Mouse (Mus musculus): Measurements from ENCODE around the gene Aox4.

Gene Aox4

GRCm38 (mm10) chr1:58210203-58210602, at the start of gene Aox4:
TSS of gene Aox4 (plus strand) at chr1:58210397.
- Histone ChIP-seq H3K27me3 (ENCODE audit: control insufficient read depth, insufficient read depth, low read length, poor library complexity, severe bottlenecking) (no peaks in the 10 kb centered on the region), H3K36me3 (ENCODE audit: control insufficient read depth, insufficient read depth, low read length, poor library complexity, severe bottlenecking) (no peaks in the 10 kb centered on the region)
- no peak for DNase-seq (ENCODE audit: low read depth, low spot score)

DNA sequence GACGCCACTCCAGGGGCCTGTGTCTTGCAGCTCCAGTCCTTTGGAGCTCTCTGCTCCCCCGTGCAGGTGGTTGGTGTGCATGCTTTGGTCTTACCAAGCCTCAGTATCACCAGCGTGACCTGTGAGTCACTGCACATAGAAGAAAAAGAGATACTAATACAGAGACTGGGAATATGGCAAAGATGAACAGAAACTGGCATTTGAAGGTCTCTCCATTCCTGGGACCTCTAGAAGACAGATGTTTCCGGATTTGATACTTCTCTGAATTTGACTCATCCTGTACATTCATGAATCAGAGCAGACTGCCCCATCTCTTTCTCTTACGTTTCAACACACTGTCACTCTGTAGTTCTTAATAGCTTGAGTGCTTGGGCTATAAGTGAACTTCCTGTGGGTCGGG, 40.3 kb upstream of the Aox4 start:
- no peaks in the 10 kb centered on the region for H3K36me3 ChIP-seq (ENCODE audit: control insufficient read depth, insufficient read depth, low read length, poor library complexity, severe bottlenecking)
- no peak for DNase-seq (ENCODE audit: low read depth, low spot score)
- H3K27me3 ChIP-seq (ENCODE audit: control insufficient read depth, insufficient read depth, low read length, poor library complexity, severe bottlenecking), result no peaks in the 10 kb centered on the region

DNA sequence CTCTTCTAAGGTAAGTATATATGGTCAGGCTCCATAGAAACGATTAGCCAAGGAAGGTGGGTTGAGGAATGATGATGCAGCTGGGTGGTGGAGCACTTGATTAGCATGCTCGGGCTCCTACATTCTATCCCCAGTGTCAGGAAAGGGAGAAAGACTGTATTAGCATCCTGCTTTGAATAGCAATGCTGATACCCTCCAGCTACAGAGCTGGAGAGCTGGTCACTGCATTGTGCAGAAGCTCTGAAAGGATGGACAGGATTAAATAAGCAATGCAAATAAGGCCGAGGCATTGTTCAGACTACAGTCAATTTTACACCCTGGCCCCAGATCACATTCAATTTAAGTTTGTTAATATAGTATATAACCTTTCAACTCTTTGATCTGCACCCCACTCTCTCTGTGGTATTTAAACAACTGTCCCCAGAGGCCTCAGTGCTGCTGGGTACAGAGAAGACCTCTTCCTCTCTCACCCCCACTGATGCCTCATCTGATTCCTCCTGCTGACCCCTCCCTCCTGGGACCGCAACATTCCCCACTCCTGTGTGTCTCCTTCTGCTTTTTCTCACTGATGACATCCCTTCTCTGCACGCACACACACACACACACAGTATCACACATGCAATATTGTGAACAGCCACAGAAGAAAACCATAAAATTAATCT, 21.6 kb upstream of the Aox4 start:
- Histone ChIP-seq H3K36me3 (ENCODE audit: control insufficient read depth, insufficient read depth, low read length, poor library complexity, severe bottlenecking) (no peaks in the 10 kb centered on the region), H3K27me3 (ENCODE audit: control insufficient read depth, insufficient read depth, low read length, poor library complexity, severe bottlenecking) (no peaks in the 10 kb centered on the region)
- DNase-seq (ENCODE audit: low read depth, low spot score), result no peak

DNA sequence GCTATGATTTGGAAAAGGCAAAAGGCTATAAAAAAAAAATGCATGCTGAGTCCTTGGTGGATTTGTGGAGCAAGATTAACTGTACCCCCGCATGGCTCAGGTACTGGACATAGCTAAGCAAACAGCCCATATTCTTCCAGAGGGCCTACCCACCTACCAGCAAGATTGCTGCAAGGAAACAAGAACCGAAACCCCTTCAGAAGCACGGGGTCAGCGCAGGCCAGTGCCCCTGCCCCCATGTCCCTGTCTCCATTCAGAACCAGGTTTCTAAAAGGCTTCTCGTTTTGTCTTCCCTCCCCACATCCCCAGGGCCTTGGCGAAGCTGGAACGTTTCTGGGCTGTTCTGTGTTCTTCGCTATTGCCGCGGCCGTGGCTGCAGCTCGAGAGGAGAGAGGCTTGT, 15.9 kb upstream of the Aox4 start:
- DNase-seq (ENCODE audit: low read depth, low spot score), result no peak
- Histone ChIP-seq H3K27me3 (ENCODE audit: control insufficient read depth, insufficient read depth, low read length, poor library complexity, severe bottlenecking) (no peaks in the 10 kb centered on the region), H3K36me3 (ENCODE audit: control insufficient read depth, insufficient read depth, low read length, poor library complexity, severe bottlenecking) (no peaks in the 10 kb centered on the region)

GRCm38 (mm10) chr1:58194988-58195387, 15.2 kb upstream of the Aox4 start:
- no peak for DNase-seq (ENCODE audit: low read depth, low spot score)
- no peaks in the 10 kb centered on the region for H3K27me3 ChIP-seq (ENCODE audit: control insufficient read depth, insufficient read depth, low read length, poor library complexity, severe bottlenecking)
- no peaks in the 10 kb centered on the region for H3K36me3 ChIP-seq (ENCODE audit: control insufficient read depth, insufficient read depth, low read length, poor library complexity, severe bottlenecking)

- no peaks in the 10 kb centered on the region for H3K27me3 ChIP-seq (ENCODE audit: control insufficient read depth, insufficient read depth, low read length, poor library complexity, severe bottlenecking)
- DNase-seq (ENCODE audit: low read depth, low spot score), result peak; percentile 24
- H3K36me3 ChIP-seq (ENCODE audit: control insufficient read depth, insufficient read depth, low read length, poor library complexity, severe bottlenecking), result no peaks in the 10 kb centered on the region
These were observed 14.7 kb upstream of the Aox4 start for GRCm38 (mm10) chr1:58195541-58195940.

GRCm38 (mm10) chr1:58197023-58197422, 13.2 kb upstream of the Aox4 start:
- Histone ChIP-seq H3K27me3 (ENCODE audit: control insufficient read depth, insufficient read depth, low read length, poor library complexity, severe bottlenecking) (no peaks in the 10 kb centered on the region), H3K36me3 (ENCODE audit: control insufficient read depth, insufficient read depth, low read length, poor library complexity, severe bottlenecking) (no peaks in the 10 kb centered on the region)
- DNase-seq (ENCODE audit: low read depth, low spot score), result no peak

- Histone ChIP-seq H3K36me3 (ENCODE audit: control insufficient read depth, insufficient read depth, low read length, poor library complexity, severe bottlenecking) (no peaks in the 10 kb centered on the region), H3K27me3 (ENCODE audit: control insufficient read depth, insufficient read depth, low read length, poor library complexity, severe bottlenecking) (no peaks in the 10 kb centered on the region)
- no peak for DNase-seq (ENCODE audit: low read depth, low spot score)
These were observed 11.8 kb upstream of the Aox4 start for GRCm38 (mm10) chr1:58198386-58198785.

- DNase-seq (ENCODE audit: low read depth, low spot score), result no peak
- Histone ChIP-seq H3K27me3 (ENCODE audit: control insufficient read depth, insufficient read depth, low read length, poor library complexity, severe bottlenecking) (no peaks in the 10 kb centered on the region), H3K36me3 (ENCODE audit: control insufficient read depth, insufficient read depth, low read length, poor library complexity, severe bottlenecking) (no peaks in the 10 kb centered on the region)
These were observed 2.6 kb downstream of the Aox4 start for GRCm38 (mm10) chr1:58212805-58213204.

- DNase-seq (ENCODE audit: low read depth, low spot score), result no peak
These were observed 3.6 kb downstream of the Aox4 start for GRCm38 (mm10) chr1:58213838-58214237.

GRCm38 (mm10) chr1:58215353-58215752, 5.2 kb downstream of the Aox4 start:
- peak; percentile 2 for DNase-seq (ENCODE audit: low read depth, low spot score)
- Histone ChIP-seq H3K27me3 (ENCODE audit: control insufficient read depth, insufficient read depth, low read length, poor library complexity, severe bottlenecking) (no peaks in the 10 kb centered on the region), H3K36me3 (ENCODE audit: control insufficient read depth, insufficient read depth, low read length, poor library complexity, severe bottlenecking) (no peaks in the 10 kb centered on the region)

More at GRCm38 (mm10) chr1:58213838-58214237, 3.6 kb downstream of the Aox4 start:
- Histone ChIP-seq H3K27me3 (ENCODE audit: control insufficient read depth, insufficient read depth, low read length, poor library complexity, severe bottlenecking) (no peaks in the 10 kb centered on the region), H3K36me3 (ENCODE audit: control insufficient read depth, insufficient read depth, low read length, poor library complexity, severe bottlenecking) (no peaks in the 10 kb centered on the region)

DNA sequence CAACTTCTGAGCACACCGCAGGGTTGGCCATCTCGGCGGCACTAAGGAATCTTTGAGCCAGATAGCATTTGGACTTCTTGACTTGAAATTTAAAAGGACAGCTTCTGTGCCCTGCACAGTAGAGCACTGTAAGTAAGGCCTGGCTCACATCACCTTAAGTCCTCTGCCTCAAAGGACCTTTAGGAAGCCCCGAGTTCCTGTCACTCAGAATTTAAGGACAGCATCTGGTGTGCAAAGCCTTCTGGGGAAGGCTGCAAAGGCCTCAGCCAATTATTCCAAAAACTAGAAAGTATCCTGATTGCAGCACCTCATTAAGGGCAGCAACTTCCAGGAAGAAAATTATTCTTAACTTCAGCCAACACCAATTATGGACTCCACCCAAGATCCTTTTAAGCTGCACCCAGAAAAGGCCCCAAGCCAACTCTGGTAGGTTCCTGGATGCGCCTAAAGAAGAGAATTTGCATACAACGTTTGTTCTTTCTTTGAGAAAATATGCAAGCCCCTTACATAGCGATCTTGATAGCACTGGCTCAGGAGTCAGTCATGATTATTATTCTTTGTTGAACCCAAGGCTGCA, 5.8 kb downstream of the Aox4 start:
- no peaks in the 10 kb centered on the region for H3K27me3 ChIP-seq (ENCODE audit: control insufficient read depth, insufficient read depth, low read length, poor library complexity, severe bottlenecking)
- no peaks in the 10 kb centered on the region for H3K36me3 ChIP-seq (ENCODE audit: control insufficient read depth, insufficient read depth, low read length, poor library complexity, severe bottlenecking)
- no peak for DNase-seq (ENCODE audit: low read depth, low spot score)

- DNase-seq (ENCODE audit: low read depth, low spot score), result no peak
- Histone ChIP-seq H3K36me3 (ENCODE audit: control insufficient read depth, insufficient read depth, low read length, poor library complexity, severe bottlenecking) (no peaks in the 10 kb centered on the region), H3K27me3 (ENCODE audit: control insufficient read depth, insufficient read depth, low read length, poor library complexity, severe bottlenecking) (no peaks in the 10 kb centered on the region)
These were observed 10.9 kb downstream of the Aox4 start for GRCm38 (mm10) chr1:58221070-58221469.

DNA sequence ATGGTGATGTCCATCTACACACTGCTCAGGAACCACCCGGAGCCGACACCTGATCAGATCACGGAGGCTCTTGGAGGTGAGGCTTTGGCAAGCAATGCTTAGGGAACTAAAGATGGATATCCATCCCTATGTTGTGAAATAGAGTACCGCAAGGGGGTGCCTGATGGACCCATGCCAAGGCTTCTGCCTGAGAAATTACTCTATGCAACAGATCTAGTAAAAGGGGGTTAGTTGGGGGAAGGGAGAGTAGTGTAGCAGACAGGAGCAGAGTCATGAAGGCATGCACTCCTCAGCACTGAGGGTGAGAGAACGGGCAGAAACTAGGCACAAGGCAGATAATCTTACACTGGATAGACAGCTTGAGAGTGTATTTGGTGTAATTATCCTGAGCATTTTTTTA, 11.7 kb downstream of the Aox4 start:
- Histone ChIP-seq H3K36me3 (ENCODE audit: control insufficient read depth, insufficient read depth, low read length, poor library complexity, severe bottlenecking) (no peaks in the 10 kb centered on the region), H3K27me3 (ENCODE audit: control insufficient read depth, insufficient read depth, low read length, poor library complexity, severe bottlenecking) (no peaks in the 10 kb centered on the region)

DNA sequence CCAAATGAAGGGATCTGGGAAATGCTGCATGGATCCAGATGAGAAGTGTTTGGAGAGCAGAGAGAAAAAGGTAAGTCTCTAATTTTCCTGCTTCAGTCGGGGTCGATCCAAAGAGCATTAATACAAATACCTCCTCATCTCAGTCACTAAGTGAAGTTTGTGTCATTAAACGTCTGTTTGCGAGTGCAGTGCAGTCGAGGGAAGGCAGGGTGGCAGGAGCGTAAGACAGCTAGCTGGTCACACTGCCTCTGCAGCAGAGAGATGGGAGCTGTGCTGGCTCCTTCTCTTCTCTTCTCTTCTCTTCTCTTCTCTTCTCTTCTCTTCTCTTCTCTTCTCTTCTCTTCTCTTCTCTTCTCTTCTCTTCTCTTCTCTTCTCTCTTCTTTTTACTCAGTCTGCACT, 17.9 kb downstream of the Aox4 start:
- Histone ChIP-seq H3K27me3 (ENCODE audit: control insufficient read depth, insufficient read depth, low read length, poor library complexity, severe bottlenecking) (no peaks in the 10 kb centered on the region), H3K36me3 (ENCODE audit: control insufficient read depth, insufficient read depth, low read length, poor library complexity, severe bottlenecking) (no peaks in the 10 kb centered on the region)
- no peak for DNase-seq (ENCODE audit: low read depth, low spot score)

More for the DNA sequence above, 11.7 kb downstream of the Aox4 start:
- DNase-seq (ENCODE audit: low read depth, low spot score), result no peak

- DNase-seq (ENCODE audit: low read depth, low spot score), result no peak
- H3K27me3 ChIP-seq (ENCODE audit: control insufficient read depth, insufficient read depth, low read length, poor library complexity, severe bottlenecking), result no peaks in the 10 kb centered on the region
- no peaks in the 10 kb centered on the region for H3K36me3 ChIP-seq (ENCODE audit: control insufficient read depth, insufficient read depth, low read length, poor library complexity, severe bottlenecking)
These were observed 18.7 kb downstream of the Aox4 start for GRCm38 (mm10) chr1:58228916-58229315.
